Mouse (Mus musculus) kidney, postnatal 0 days (tissue): ENCODE measurements around the gene Meiob. TPM values are rescaled to one million over a fixed set of nuclear protein-coding genes. Genes with fewer than 3 reads are reported as not detected.
A peak's percentile ranks its signal among the peaks of the same experiment; 100 is the strongest.

Source experiments
- ATAC-seq: fragments of 200-750 bp; cut with Nextera tagmentation; replicated peaks from 2 replicates; pipeline ENCODE4 v1.8.0; 2017; ENCODE audit warnings: low read depth, moderate number of reproducible peaks, moderate TSS enrichment, moderate library complexity; ENCODE audit not compliant: low FRiP score
- DNase-seq: peaks from one replicate; pipeline ENCODE4 v3.0.0-alpha.2; 2016; ENCODE audit warnings: low spot score
- H3K27ac ChIP-seq: fragments of 300-500 bp; sonication (generic); 2 replicates; pipeline ENCODE4 v1.5.1; 2014; ENCODE audit warnings: mild to moderate bottlenecking
- H3K27me3 ChIP-seq: fragments of 300-500 bp; sonication (generic); 2 replicates; pipeline ENCODE4 v1.6.1; 2014; ENCODE audit warnings: low read length, mixed read lengths; ENCODE audit not compliant: insufficient read depth
- H3K36me3 ChIP-seq: fragments of 300-500 bp; sonication (generic); 2 replicates; pipeline ENCODE4 v1.6.1; 2014; ENCODE audit warnings: low read length, mixed read lengths; ENCODE audit not compliant: insufficient read depth
- H3K4me1 ChIP-seq: fragments of 300-500 bp; sonication (generic); replicated peaks from 2 replicates; pipeline ENCODE4 v1.6.1; 2014; ENCODE audit warnings: antibody characterized with exemption, low read length, mixed read lengths; ENCODE audit not compliant: insufficient read depth
- H3K4me2 ChIP-seq: fragments of 300-500 bp; sonication (generic); 2 replicates; pipeline ENCODE4 v1.6.1; 2014; ENCODE audit warnings: mild to moderate bottlenecking, low read length, moderate library complexity, mixed read lengths
- H3K4me3 ChIP-seq: fragments of 300-500 bp; sonication (generic); replicated peaks from 2 replicates; pipeline ENCODE4 v1.5.1; 2014; ENCODE audit warnings: low read depth, low read length
- H3K9ac ChIP-seq: fragments of 300-500 bp; sonication (generic); 2 replicates; pipeline ENCODE4 v1.6.1; 2014; ENCODE audit warnings: low read depth, low read length
- H3K9me3 ChIP-seq: fragments of 300-500 bp; sonication (generic); replicated peaks from 2 replicates; pipeline ENCODE4 v1.6.1; 2016; ENCODE audit warnings: low read length, inconsistent platforms, mixed read lengths
- CTCF ChIP-seq: IDR thresholded peaks from 2 replicates; pipeline ENCODE4 v1.5.1; 2016; ENCODE audit warnings: antibody characterized with exemption, low read depth, mild to moderate bottlenecking, moderate library complexity
- WGBS: fragments of 180-500 bp; shearing (Covaris S2); extraction: QIAGEN DNeasy Blood & Tissue Kit; methylation state at CpG from one replicate; pipeline ENCODE4 v1.1.7; 2014; 5-methylcytosine and 5-hydroxymethylcytosine counted together
- polyA plus RNA-seq: library from polyadenylated mRNA; unstranded; fragments of >200 nt; fragmentation: Nextera tagmentation; extraction: Ambion mirVana; gene quantifications from 2 replicates; pipeline ENCODE4 v1.2.1, GENCODE M21; 2015

The Meiob gene
- polyA plus RNA-seq, 1 experiment from 2014 or later: 0.47 TPM

GRCm38 (mm10) chr17:24850065-24850772 lies 46.1 kb downstream of the Meiob start, which contains the start of gene Fahd1:
Gene Fahd1 (minus strand): TSS chr17:24850364.
- no peaks in the 10 kb centered on the region for H3K9me3 ChIP-seq
- WGBS: under 1% methylated on average over 58 of the region's 58 CpGs
- H3K4me3 ChIP-seq: peak within 1 kb of the TSS; percentile 68
- peak within 1 kb of the TSS; percentile 81 for H3K4me2 ChIP-seq
- no peak for TF ChIP-seq CTCF
- 0 out of 2 replicates have a peak, but pooled peaks cover 8% of the 10 kb centered on the region for H3K4me1 ChIP-seq
- peaks cover 3% of the 10 kb centered on the region; the same call in 1 of the 2 replicates for H3K36me3 ChIP-seq
- H3K9ac ChIP-seq: peak within 1 kb of the TSS; percentile 71
- H3K27ac ChIP-seq: peak within 1 kb of the TSS; percentile 85
- no peaks in the 10 kb centered on the region for H3K27me3 ChIP-seq
- peak; percentile 100 for DNase-seq
- ATAC-seq: peak; percentile 98

GRCm38 (mm10) chr17:24850773-24851127 lies 46.7 kb downstream of the Meiob start:
- H3K27ac ChIP-seq: peak overlapping the region; percentile 85
- peaks cover 3% of the 10 kb centered on the region; the same call in 1 of the 2 replicates for H3K36me3 ChIP-seq
- no peak for TF ChIP-seq CTCF
- H3K4me2 ChIP-seq: peak overlapping the region; percentile 81
- ATAC-seq: no peak
- H3K4me3 ChIP-seq: peak overlapping the region; percentile 68
- under 1% methylated on average over 20 of the region's 20 CpGs for WGBS
- H3K4me1 ChIP-seq: 0 out of 2 replicates have a peak, but pooled peaks cover 8% of the 10 kb centered on the region
- no peak for DNase-seq
- H3K27me3 ChIP-seq: no peaks in the 10 kb centered on the region
- H3K9me3 ChIP-seq: no peaks in the 10 kb centered on the region
- peak overlapping the region; percentile 71 for H3K9ac ChIP-seq

DNA sequence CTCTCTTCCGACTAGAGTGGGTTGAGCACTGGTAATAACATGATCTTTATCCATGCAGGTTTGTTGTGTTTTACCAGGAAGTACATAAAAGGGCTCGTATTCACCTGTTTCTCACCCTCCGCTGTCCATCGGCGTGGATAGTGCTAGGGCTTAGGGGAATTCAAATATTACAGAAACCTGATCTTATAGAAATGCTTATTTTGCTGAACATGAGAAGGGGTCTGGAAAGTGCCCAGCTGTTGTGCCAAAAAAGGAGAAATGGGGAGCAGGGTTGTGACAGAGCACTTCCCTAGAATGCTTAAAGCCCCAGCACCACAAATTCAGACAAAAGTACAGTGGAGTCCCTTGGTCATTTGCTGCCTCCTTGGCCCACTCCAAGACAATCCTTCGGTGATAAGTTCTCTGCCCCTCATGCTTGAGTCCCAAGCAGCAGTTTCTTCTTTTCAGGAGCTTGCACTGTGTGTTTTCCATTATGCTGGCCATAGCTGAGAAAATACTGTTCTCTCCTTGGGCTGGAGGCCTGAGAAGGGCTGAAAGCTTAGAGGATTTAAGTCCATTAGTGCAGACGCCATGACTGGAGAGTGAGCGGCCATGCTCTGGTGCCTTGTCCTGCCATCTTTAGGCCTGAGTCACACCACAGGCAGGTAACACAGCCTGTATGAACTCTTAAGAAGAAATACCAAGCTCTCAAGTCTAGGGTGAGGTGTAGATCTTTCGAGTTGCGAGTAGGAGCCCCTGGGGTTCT lies 47.5 kb downstream of the Meiob start:
- Histone ChIP-seq H3K4me1 (0 out of 2 replicates have a peak, but pooled peaks cover 8% of the 10 kb centered on the region), H3K9ac (peak overlapping the region; percentile 71), H3K4me2 (peak overlapping the region; percentile 81), H3K9me3 (no peaks in the 10 kb centered on the region), H3K27me3 (no peaks in the 10 kb centered on the region), H3K4me3 (peak overlapping the region; percentile 68), H3K36me3 (peaks cover 6% of the 10 kb centered on the region; the same call in 1 of the 2 replicates), H3K27ac (no peak overlapping the region)
- 59% methylated on average over 10 of the region's 10 CpGs for WGBS
- no peak for TF ChIP-seq CTCF
- DNase-seq (no peak), ATAC-seq (no peak)

DNA sequence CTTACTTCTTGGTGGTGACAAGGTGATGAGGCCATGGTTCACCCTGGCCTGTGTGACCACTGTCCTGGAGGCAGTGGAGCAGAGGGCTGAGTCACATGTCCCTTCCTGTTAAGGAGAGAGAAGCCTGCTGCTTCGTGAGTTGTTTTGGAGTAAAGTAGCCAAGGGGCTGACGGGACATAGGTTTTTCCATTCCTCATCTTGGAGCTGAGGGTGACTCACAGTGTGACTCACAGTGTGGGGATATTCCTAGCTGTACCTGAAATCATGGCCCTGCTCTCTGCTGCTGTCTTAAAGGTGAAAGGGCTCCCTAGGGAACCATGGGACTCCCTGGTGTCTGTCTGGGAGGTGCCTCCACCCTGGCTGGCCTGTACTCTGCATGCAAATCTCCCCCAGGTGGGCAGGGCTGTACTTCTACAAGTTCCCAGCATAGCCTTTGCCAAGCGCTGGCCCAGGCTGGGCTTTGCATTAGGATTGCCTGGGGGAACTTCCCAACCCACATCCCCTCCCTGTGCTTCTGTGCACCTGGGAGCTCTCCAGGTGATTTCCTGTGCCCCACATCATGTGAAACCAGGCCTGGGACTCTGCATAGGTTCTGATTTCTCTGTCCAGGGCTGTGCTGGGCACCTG lies 51.9 kb downstream of the Meiob start:
- Histone ChIP-seq H3K4me3 (no peak overlapping the region), H3K36me3 (peaks cover 11% of the 10 kb centered on the region; the same call in 1 of the 2 replicates), H3K27ac (no peak overlapping the region), H3K4me1 (0 out of 2 replicates have a peak, but pooled peaks cover 5% of the 10 kb centered on the region), H3K4me2 (no peak overlapping the region), H3K9ac (no peak overlapping the region), H3K9me3 (no peaks in the 10 kb centered on the region), H3K27me3 (no peaks in the 10 kb centered on the region)
- ATAC-seq: peak; percentile 25; the same call in 1 of the 2 replicates
- TF ChIP-seq CTCF: no peak
- no peak for DNase-seq
- 91% methylated on average over 3 of the region's 3 CpGs for WGBS

DNA sequence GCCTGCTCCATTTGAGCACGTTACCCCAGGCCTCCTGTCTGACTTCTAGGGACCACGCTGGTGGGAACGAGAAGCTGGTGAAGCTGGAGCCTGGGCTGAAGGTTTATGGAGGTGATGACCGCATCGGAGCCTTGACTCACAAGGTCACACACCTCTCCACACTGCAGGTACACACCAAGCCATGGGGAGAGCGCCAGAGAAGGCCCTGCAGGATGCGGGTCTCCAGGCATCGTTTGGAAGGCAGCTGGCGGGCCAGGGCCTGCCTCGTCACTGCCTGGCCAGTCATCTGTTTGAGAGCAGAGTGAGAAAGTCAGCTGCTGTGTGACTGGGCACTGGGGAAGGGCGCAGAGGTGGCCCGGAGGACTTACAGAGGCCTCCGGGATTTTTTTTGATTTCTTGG lies 52.5 kb downstream of the Meiob start:
- no peaks in the 10 kb centered on the region for H3K27me3 ChIP-seq
- no peaks in the 10 kb centered on the region for H3K9me3 ChIP-seq
- no peak overlapping the region for H3K9ac ChIP-seq
- ATAC-seq: no peak
- 91% methylated on average over 13 of the region's 13 CpGs for WGBS
- H3K27ac ChIP-seq: no peak overlapping the region
- H3K4me3 ChIP-seq: no peak overlapping the region
- DNase-seq: no peak
- H3K4me1 ChIP-seq: 0 out of 2 replicates have a peak, but pooled peaks cover 2% of the 10 kb centered on the region
- H3K4me2 ChIP-seq: no peak overlapping the region
- peaks cover 17% of the 10 kb centered on the region for H3K36me3 ChIP-seq
- no peak for TF ChIP-seq CTCF

DNA sequence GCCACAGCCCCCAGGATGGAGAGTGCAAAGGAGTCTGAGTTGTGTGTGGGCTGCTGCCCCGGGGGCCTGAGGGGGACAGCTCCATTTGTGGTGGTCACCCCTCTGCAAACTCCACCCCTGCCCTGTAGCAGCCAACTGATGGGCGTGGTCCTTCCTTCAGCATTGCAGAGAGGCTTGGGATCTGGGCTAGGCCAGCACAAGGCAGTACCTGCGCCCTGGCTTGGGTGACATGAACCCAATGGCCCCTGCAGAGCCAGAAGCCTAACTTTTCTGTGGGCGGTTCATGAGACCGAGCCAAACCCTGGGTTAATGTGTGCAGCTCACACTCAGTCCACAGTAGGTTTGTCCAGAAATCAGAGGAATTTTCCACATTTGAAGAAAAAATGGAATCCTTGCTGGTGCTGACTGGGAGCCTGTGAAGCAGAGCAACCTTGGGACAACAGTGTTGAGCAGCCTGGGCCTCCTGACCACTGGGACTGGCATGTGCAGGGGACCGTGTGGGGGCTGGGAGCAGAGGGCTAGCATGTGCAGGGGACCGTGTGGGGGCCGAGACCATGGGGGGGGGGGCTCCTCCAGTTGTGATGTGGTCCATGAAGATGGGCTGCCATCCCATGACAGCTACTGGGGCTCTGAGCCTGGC lies 53.9 kb downstream of the Meiob start:
- H3K27me3 ChIP-seq: no peaks in the 10 kb centered on the region
- H3K4me1 ChIP-seq: no peaks in the 10 kb centered on the region
- 81% methylated on average over 8 of the region's 8 CpGs for WGBS
- H3K4me2 ChIP-seq: no peak overlapping the region
- no peak overlapping the region for H3K9ac ChIP-seq
- H3K9me3 ChIP-seq: no peaks in the 10 kb centered on the region
- ATAC-seq (peak; percentile 63), DNase-seq (no peak)
- H3K36me3 ChIP-seq: peaks cover 27% of the 10 kb centered on the region
- no peak overlapping the region for H3K4me3 ChIP-seq
- TF ChIP-seq CTCF: no peak
- H3K27ac ChIP-seq: no peak overlapping the region
